Mouse (Mus musculus): ENCODE results near the gene Zkscan7.
"Not testable (repeated sequence)": the region's sequence is repeated elsewhere in the genome, so short reads cannot be mapped to it uniquely, and the experiment has no call there.

The Zkscan7 gene

DNA sequence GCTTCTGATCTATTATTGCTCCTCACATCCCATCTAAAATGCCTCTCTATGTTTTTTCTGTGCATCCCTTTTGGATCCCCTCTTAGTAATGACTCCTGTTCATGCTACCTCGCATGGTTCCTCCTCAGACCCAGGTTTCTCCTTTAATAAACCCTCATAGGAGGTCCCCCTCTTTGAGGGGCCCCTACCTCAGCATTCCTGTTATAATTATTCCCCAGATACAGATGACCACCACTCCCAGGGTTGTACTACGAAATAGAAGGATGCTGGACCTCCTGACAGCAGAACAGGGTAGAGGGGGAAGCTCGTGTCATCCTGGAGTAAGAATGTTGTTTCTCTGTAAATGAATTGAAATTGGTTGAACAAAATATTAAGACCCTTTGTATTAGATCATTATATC is at the start of gene Zkscan7:
Gene Zkscan7, plus strand, starts transcription at position 301 of the 400 bp plus-strand sequence.
- no peak for DNase-seq (ENCODE audit: low spot score in 2 of 2)

- DNase-seq (ENCODE audit: low spot score in 2 of 2) = no peak
Measured at GRCm38 (mm10) chr9:122836126-122836525, 49.4 kb upstream of the Zkscan7 start.

GRCm38 (mm10) chr9:122836790-122837189 is 48.7 kb upstream of the Zkscan7 start:
- peak in 1 of 2 experiments; percentile 28 for DNase-seq (ENCODE audit: low spot score in 2 of 2)

DNA sequence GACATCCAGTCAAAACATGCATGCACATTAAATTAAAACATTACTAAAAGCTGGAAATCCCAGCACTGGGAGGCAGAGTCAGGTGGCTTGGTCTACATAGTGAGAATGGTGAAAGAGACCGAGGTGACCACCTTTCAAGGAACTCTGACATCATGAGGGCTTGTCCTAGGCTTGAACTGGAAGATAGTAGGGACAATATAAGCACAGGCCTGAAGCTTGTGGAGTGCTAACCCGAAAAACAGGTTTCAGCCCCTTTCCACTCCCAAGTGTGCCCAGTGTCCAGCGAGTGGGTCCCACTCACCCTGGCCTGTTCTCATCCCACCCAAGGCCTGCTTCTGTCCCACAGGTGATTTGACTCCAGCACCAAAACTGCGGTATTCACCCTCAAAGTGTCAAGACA is 48.3 kb upstream of the Zkscan7 start:
- DNase-seq (ENCODE audit: low spot score in 2 of 2) = no peak

- no peak for DNase-seq (ENCODE audit: low spot score in 2 of 2)
Measured at GRCm38 (mm10) chr9:122837680-122838079, 47.8 kb upstream of the Zkscan7 start.

DNA sequence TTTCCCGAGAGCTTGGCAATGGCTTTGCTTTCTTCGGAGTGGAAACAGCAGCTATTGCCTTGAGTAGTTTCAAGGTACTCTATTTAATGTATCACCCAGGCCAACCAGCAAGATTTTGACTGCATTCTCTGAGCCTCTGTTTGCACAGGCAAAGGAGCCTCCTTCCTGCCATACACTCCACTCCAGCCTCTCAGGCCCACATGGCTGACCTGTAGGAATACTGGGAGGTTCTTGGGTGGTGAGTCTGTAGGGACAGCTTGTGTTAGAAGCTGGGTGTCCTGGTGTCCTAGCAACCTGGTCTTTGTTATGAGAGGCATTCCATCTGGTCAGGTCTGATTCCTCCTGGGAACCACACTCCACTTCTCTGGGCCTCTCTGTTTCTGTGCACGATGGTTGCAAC is 41.7 kb upstream of the Zkscan7 start, which contains the start of gene Gm35549:
Gene Gm35549, minus strand, starts transcription at position 276 of the 400 bp plus-strand sequence.
- DNase-seq (ENCODE audit: low spot score in 2 of 2) = no peak

GRCm38 (mm10) chr9:122845621-122846020 is 39.9 kb upstream of the Zkscan7 start:
- DNase-seq (ENCODE audit: low spot score in 2 of 2) = no peak

GRCm38 (mm10) chr9:122846156-122846555 is 39.3 kb upstream of the Zkscan7 start:
- DNase-seq (ENCODE audit: low spot score in 2 of 2) = peak; percentile 12 to 24

DNA sequence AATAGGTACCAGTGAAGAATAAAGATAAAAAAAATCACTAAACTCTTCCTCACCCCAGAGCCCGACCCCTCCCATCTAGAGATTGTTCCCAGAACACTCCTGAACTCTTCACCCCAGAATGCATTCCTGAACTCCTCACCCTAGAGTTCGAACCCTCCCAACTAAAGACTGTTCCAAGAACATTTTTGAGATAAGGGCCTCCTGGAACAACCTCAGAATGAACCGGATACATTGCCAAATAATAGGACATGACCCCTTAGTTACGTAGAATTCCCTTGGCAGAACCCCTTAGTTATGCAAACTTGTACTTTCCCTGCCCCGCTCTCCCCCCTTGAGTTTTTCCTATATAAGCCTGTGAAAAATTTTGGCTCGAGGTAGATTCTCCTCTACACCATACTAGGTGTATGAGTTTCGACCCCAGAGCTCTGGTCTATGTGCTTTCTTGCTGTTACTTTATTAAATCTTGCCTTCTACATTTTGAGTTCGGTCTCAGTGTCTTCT is 37.6 kb upstream of the Zkscan7 start:
- DNase-seq (ENCODE audit: low spot score in 2 of 2) = not testable (repeated sequence)

GRCm38 (mm10) chr9:122854526-122854925 is 31.0 kb upstream of the Zkscan7 start:
- no peak for DNase-seq (ENCODE audit: low spot score in 2 of 2)

GRCm38 (mm10) chr9:122855141-122855540 is 30.3 kb upstream of the Zkscan7 start:
- not testable (repeated sequence) for DNase-seq (ENCODE audit: low spot score in 2 of 2)

- no peak for DNase-seq (ENCODE audit: low spot score in 2 of 2)
Measured at GRCm38 (mm10) chr9:122855617-122856016, 29.9 kb upstream of the Zkscan7 start.

- DNase-seq (ENCODE audit: low spot score in 2 of 2) = no peak
Measured at GRCm38 (mm10) chr9:122856716-122857115, 28.8 kb upstream of the Zkscan7 start.

- DNase-seq (ENCODE audit: low spot score in 2 of 2) = no peak
Measured at GRCm38 (mm10) chr9:122860752-122861151, 24.7 kb upstream of the Zkscan7 start.

- no peak for DNase-seq (ENCODE audit: low spot score in 2 of 2)
Measured at GRCm38 (mm10) chr9:122863731-122864130, 21.8 kb upstream of the Zkscan7 start.

DNA sequence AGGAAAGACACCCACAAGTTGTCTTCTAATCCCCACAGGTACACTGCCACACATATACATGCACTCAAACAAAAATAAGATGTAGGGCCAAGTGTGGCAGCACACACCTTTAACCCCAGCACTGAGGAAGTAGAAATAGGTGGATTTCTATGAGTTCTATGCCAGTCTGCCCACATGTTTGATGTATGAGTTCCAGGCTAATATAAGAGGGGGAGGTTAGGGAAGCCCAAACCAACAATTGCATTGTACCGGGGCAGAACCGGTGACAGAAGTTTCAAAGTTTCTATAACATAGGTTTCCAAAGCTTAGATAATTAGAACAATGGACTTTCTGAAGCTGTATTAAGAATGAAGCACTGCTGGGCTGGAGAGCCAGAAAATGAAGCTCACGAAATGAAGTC is 20.6 kb upstream of the Zkscan7 start:
- no peak for DNase-seq (ENCODE audit: low spot score in 2 of 2)

GRCm38 (mm10) chr9:122865697-122866166 is 19.8 kb upstream of the Zkscan7 start, which contains the start of gene Zfp445:
Gene Zfp445 (minus strand): TSS chr9:122866006.
- peak; percentile 64 to 71 for DNase-seq (ENCODE audit: low spot score in 2 of 2)

DNA sequence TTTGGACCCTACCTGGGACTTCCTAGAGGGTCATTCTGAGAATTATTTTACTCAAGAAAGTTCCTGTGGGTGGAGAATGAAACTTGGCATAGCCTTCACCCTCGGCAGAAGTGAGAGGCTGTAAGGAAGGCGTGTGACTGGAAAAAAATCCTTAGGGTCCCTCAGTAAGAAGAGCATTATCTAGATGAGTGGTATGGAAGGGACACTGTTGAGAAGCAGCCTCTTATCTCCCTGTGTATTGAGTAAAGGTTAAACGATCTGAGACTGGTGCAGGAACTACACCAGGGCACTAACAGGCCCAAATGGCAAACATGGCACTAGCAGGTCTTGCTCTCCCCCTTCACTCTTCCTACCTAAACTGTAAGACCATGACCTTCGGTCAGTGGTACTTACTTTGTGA is 19.3 kb upstream of the Zkscan7 start:
- DNase-seq (ENCODE audit: low spot score in 2 of 2) = no peak

GRCm38 (mm10) chr9:122872595-122872994 is 12.9 kb upstream of the Zkscan7 start:
- no peak for DNase-seq (ENCODE audit: low spot score in 2 of 2)

GRCm38 (mm10) chr9:122874653-122875052 is 10.8 kb upstream of the Zkscan7 start:
- DNase-seq (ENCODE audit: low spot score in 2 of 2) = no peak

- DNase-seq (ENCODE audit: low spot score in 2 of 2) = no peak
Measured at GRCm38 (mm10) chr9:122875145-122875544, 10.3 kb upstream of the Zkscan7 start.

GRCm38 (mm10) chr9:122886372-122887179 is 1.1 kb downstream of the Zkscan7 start:
- DNase-seq (ENCODE audit: low spot score in 2 of 2) = peak; percentile 54 to 56

DNA sequence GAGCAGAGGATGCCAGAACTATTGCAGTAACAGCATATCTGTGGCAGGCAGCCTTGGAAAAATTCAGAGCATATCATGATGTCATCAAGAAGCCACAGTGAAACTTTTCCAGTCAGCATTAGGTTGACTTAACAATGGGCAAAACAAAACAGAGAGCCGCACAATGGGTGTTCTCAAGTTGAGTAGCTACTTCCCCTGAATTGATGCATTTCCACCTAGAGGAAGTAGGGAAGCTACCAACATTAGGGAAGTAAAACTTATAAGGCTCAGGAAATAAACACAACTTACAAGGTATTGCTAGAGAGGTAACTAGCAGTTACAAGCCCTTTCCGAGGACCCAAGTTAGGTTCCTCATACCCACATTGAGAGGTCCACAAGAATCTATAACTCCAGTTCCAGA is 15.6 kb downstream of the Zkscan7 start:
- no peak for DNase-seq (ENCODE audit: low spot score in 2 of 2)

Measured in right cerebral cortex, postnatal 36 days (tissue).